Mouse (Mus musculus): ENCODE data around the gene Rbl1. TPM values are rescaled to one million over a fixed set of nuclear protein-coding genes. Genes with fewer than 3 reads are reported as not detected.
"Not testable (repeated sequence)": the region's sequence is repeated elsewhere in the genome, so short reads cannot be mapped to it uniquely, and the experiment has no call there.

The Rbl1 gene
- total and polyA plus RNA-seq, 3 experiments = 17.8 to 18.1 TPM; not detected in 1

DNA sequence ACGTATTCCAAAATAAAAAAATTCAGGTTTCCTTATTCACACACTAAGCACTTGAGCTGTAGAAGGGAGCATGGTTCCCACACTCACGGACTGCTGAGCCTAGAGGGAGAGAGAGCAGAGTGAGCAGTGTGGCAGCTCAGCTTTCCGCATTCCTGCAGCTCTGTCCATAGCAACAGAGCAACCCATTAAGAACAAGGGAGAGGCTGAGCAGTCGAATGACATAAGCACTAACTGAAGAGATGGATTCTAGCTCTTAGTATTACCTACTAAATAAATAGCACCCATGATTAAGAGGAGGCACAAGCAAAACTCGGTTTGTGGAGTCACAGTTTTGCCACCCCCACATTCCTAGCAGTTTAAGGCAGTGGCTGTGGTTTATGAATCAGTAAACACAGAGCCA, 34.2 kb downstream of the Rbl1 start:
- Histone ChIP-seq H3K79me2 (ENCODE audit: control insufficient read depth, insufficient read depth, low read length, poor library complexity) (no peaks in the 10 kb centered on the region), H3K9me3 (replicated peaks; ENCODE audit: insufficient read depth, low read length) (no peaks in the 10 kb centered on the region), H3K4me3 (ENCODE audit: control insufficient read depth in 1 of 2, insufficient read depth in 1 of 2, low read depth in 2 of 2, low read length in 2 of 2) (no peak overlapping the region), H3K36me3 (ENCODE audit: control insufficient read depth in 1 of 2, insufficient read depth in 2 of 2, low read length in 2 of 2) (peaks cover 14 to 22% of the 10 kb centered on the region in 2 experiments), H3K4me1 (ENCODE audit: control insufficient read depth in 1 of 2, insufficient read depth in 2 of 2, low read length in 2 of 2) (peaks cover 0 to 9% of the 10 kb centered on the region in 2 experiments; a peak in 3 of 4 replicates), H3K27ac (ENCODE audit: control insufficient read depth, low read depth, low read length) (no peak overlapping the region), H3K27me3 (ENCODE audit: control insufficient read depth in 1 of 2, insufficient read depth in 2 of 2, low read length in 2 of 2) (no peaks in the 10 kb centered on the region), H3K9ac (ENCODE audit: control insufficient read depth, low read depth, low read length, poor library complexity, severe bottlenecking) (no peak overlapping the region)
- peak; percentile 19 for DNase-seq (ENCODE audit: low read depth, low spot score)
- no peak for TF ChIP-seq SMC3 (IDR thresholded peaks at IDR 0.05; ENCODE audit: low read depth, low read length)
- TF ChIP-seq BHLHE40 (IDR thresholded peaks at IDR 0.05; ENCODE audit: borderline replicate concordance, low read depth, low read length) = no peak
- TF ChIP-seq MAX (IDR thresholded peaks at IDR 0.05; ENCODE audit: low read length) = no peak
- no peak for TF ChIP-seq TAL1 (IDR thresholded peaks at IDR 0.05; ENCODE audit: low read length)
- no peak for TF ChIP-seq RCOR1 (IDR thresholded peaks at IDR 0.05; ENCODE audit: low read depth, low read length)
- no peak for TF ChIP-seq NRF1 (IDR thresholded peaks at IDR 0.05; ENCODE audit: insufficient read depth, low read depth, low read length, poor library complexity, severe bottlenecking)
- no peak for TF ChIP-seq ZKSCAN1 (IDR thresholded peaks at IDR 0.05; ENCODE audit: low read depth, low read length)
- TF ChIP-seq MEF2A (IDR thresholded peaks at IDR 0.05; ENCODE audit: extremely low read depth, insufficient replicate concordance, low read depth, low read length, poor library complexity, severe bottlenecking) = no peak

GRCm38 (mm10) chr2:157166371-157167080, 37.8 kb downstream of the Rbl1 start:
- H3K4me1 ChIP-seq (ENCODE audit: control insufficient read depth in 1 of 2, insufficient read depth in 2 of 2, low read length in 2 of 2) = peaks cover 0 to 9% of the 10 kb centered on the region in 2 experiments; a peak in 3 of 4 replicates
- no peak overlapping the region for H3K4me3 ChIP-seq (ENCODE audit: control insufficient read depth in 1 of 2, insufficient read depth in 1 of 2, low read depth in 2 of 2, low read length in 2 of 2)
- H3K79me2 ChIP-seq (ENCODE audit: control insufficient read depth, insufficient read depth, low read length, poor library complexity) = no peaks in the 10 kb centered on the region
- no peak overlapping the region for H3K27ac ChIP-seq (ENCODE audit: control insufficient read depth, low read depth, low read length)
- TF ChIP-seq JUND (IDR thresholded peaks at IDR 0.05; ENCODE audit: low read depth, low read length) = no peak
- TF ChIP-seq GATA1 (IDR thresholded peaks at IDR 0.05; ENCODE audit: low read depth, low read length) = no peak
- TF ChIP-seq TBP (IDR thresholded peaks at IDR 0.05; ENCODE audit: low read depth, low read length) = no peak
- no peak for TF ChIP-seq RCOR1 (IDR thresholded peaks at IDR 0.05; ENCODE audit: low read depth, low read length)
- no peak for TF ChIP-seq ZNF384 (IDR thresholded peaks at IDR 0.05; ENCODE audit: low read depth, low read length)
- no peak for TF ChIP-seq USF1 (IDR thresholded peaks at IDR 0.05; ENCODE audit: low read depth, low read length)
- no peak for TF ChIP-seq MAFK (IDR thresholded peaks at IDR 0.05; ENCODE audit: borderline replicate concordance, low read depth, low read length)
- TF ChIP-seq NRF1 (IDR thresholded peaks at IDR 0.05; ENCODE audit: insufficient read depth, low read depth, low read length, poor library complexity, severe bottlenecking) = no peak
- TF ChIP-seq MYC (IDR thresholded peaks at IDR 0.05; ENCODE audit: low read depth, low read length) = no peak
- TF ChIP-seq UBTF (IDR thresholded peaks at IDR 0.05; ENCODE audit: borderline replicate concordance, insufficient read depth, low read depth, low read length) = no peak
- no peak for TF ChIP-seq MYB (IDR thresholded peaks at IDR 0.05; ENCODE audit: low read depth, low read length)
- no peak for TF ChIP-seq MEF2A (IDR thresholded peaks at IDR 0.05; ENCODE audit: extremely low read depth, insufficient replicate concordance, low read depth, low read length, poor library complexity, severe bottlenecking)
- no peaks in the 10 kb centered on the region for H3K27me3 ChIP-seq (ENCODE audit: control insufficient read depth in 1 of 2, insufficient read depth in 2 of 2, low read length in 2 of 2)
- no peak for DNase-seq (ENCODE audit: low read depth, low spot score)
- no peaks in the 10 kb centered on the region for H3K9me3 ChIP-seq (replicated peaks; ENCODE audit: insufficient read depth, low read length)
- peaks cover 12 to 14% of the 10 kb centered on the region in 2 experiments for H3K36me3 ChIP-seq (ENCODE audit: control insufficient read depth in 1 of 2, insufficient read depth in 2 of 2, low read length in 2 of 2)
- H3K9ac ChIP-seq (ENCODE audit: control insufficient read depth, low read depth, low read length, poor library complexity, severe bottlenecking) = no peak overlapping the region

GRCm38 (mm10) chr2:157165312-157166224, 38.8 kb downstream of the Rbl1 start:
- not testable (repeated sequence) for H3K4me1 ChIP-seq (ENCODE audit: control insufficient read depth in 1 of 2, insufficient read depth in 2 of 2, low read length in 2 of 2); H3K27me3 ChIP-seq (ENCODE audit: control insufficient read depth in 1 of 2, insufficient read depth in 2 of 2, low read length in 2 of 2); H3K4me3 ChIP-seq (ENCODE audit: control insufficient read depth in 1 of 2, insufficient read depth in 1 of 2, low read depth in 2 of 2, low read length in 2 of 2); H3K27ac ChIP-seq (ENCODE audit: control insufficient read depth, low read depth, low read length); DNase-seq (ENCODE audit: low read depth, low spot score); H3K9me3 ChIP-seq (replicated peaks; ENCODE audit: insufficient read depth, low read length); H3K9ac ChIP-seq (ENCODE audit: control insufficient read depth, low read depth, low read length, poor library complexity, severe bottlenecking); H3K79me2 ChIP-seq (ENCODE audit: control insufficient read depth, insufficient read depth, low read length, poor library complexity)
- peaks cover 14 to 15% of the 10 kb centered on the region in 2 experiments for H3K36me3 ChIP-seq (ENCODE audit: control insufficient read depth in 1 of 2, insufficient read depth in 2 of 2, low read length in 2 of 2)

All from MEL (cell line).